ENCODE assay signal across 17 mouse cellular contexts in the genomic region with DNA sequence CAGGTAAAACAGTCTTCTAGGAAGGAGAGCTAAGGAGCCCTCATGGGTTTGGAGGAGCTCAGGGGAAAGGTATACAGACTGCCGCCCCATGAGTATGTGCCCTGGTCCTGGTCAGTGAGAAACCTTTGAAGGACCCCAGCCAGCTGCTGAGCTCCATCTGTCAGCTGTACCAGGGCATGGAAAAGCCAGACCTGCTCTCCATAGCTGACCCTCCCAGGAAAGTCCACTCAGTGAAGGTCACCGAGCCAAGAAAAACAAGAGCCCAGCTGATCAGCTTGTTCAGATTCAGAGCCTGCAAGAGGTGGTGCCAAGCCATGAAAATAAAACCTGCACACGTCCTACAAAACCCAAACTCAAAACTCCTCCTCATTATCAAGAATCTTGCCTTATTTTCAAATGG. TPM values are rescaled to one million over a fixed set of nuclear protein-coding genes. Genes with fewer than 3 reads are reported as not detected.
DNase-seq lines count a peak whose midpoint lies in the region; ATAC-seq lines count a peak whose summit lies in the region.
"Had no signal": no experiment of that assay in that cellular context is flagged by ENCODE, and none has a peak within 500 bp of the region (broad histone marks: within the 10 kb centered on the region; RNA-seq: fewer than 3 reads in every experiment).

No protein-coding gene starts in this region.

- DNase-seq in lung, adult 18-20 months, result peak; percentile 58 to 73
- DNase-seq in lung, postnatal 14 days, result no peak
- peak; percentile 72 to 84 for DNase-seq in heart, adult 18-20 months
- peak; percentile 57 for DNase-seq in kidney, postnatal 14 days
- no peak for DNase-seq in frontal cortex, postnatal 25 days (ENCODE audit: low spot score in 2 of 2)
- no peak for DNase-seq in spleen, postnatal 14 days (ENCODE audit: low spot score in 2 of 2)
- DNase-seq: cerebellum, adult 11 months; gastrocnemius, postnatal 36 days; lung, embryonic 14.5 days; retina, postnatal 1 day had no signal

- H3K27me3 ChIP-seq in heart, embryonic 13.5 days (replicated peaks), result no peaks in the 10 kb centered on the region
- H3K27me3 ChIP-seq: embryonic facial prominence, embryonic 15.5 days; midbrain, embryonic 13.5 days; neural tube, embryonic 12.5 days had no signal

- no peak for ATAC-seq in heart, embryonic 13.5 days (ENCODE audit: extremely low read depth, insufficient number of reproducible peaks, low FRiP score, low TSS enrichment)
- ATAC-seq: forebrain, embryonic 14.5 days; midbrain, embryonic 13.5 days had no signal

- H3K4me3 ChIP-seq in heart, embryonic 13.5 days, result no peak overlapping the region
- H3K4me3 ChIP-seq: embryonic facial prominence, embryonic 15.5 days; limb, embryonic 10.5 days; midbrain, embryonic 13.5 days; neural tube, embryonic 12.5 days had no signal

- 0 out of 2 replicates have a peak overlapping the region, but pooled peaks have one; percentile 28 for H3K9ac ChIP-seq in heart, embryonic 13.5 days
- H3K9ac ChIP-seq: embryonic facial prominence, embryonic 15.5 days; lung, embryonic 14.5 days; midbrain, embryonic 13.5 days; neural tube, embryonic 12.5 days had no signal

- no peaks in the 10 kb centered on the region for H3K36me3 ChIP-seq in heart, embryonic 13.5 days
- H3K36me3 ChIP-seq: embryonic facial prominence, embryonic 15.5 days; limb, embryonic 10.5 days; midbrain, embryonic 13.5 days; neural tube, embryonic 12.5 days had no signal

- H3K4me2 ChIP-seq in heart, embryonic 13.5 days, result no peak overlapping the region
- H3K4me2 ChIP-seq: embryonic facial prominence, embryonic 15.5 days; lung, embryonic 14.5 days; midbrain, embryonic 13.5 days; neural tube, embryonic 12.5 days had no signal

- H3K4me1 ChIP-seq in heart, embryonic 13.5 days, result peaks cover 46% of the 10 kb centered on the region
- H3K4me1 ChIP-seq: embryonic facial prominence, embryonic 15.5 days; limb, embryonic 10.5 days; midbrain, embryonic 13.5 days; neural tube, embryonic 12.5 days had no signal

- no peaks in the 10 kb centered on the region for H3K9me3 ChIP-seq in heart, embryonic 13.5 days
- H3K9me3 ChIP-seq: embryonic facial prominence, embryonic 15.5 days; limb, embryonic 10.5 days; midbrain, embryonic 13.5 days; neural tube, embryonic 12.5 days had no signal

- H3K27ac ChIP-seq in heart, embryonic 13.5 days (replicated peaks), result peak overlapping the region; percentile 58
- H3K27ac ChIP-seq: embryonic facial prominence, embryonic 15.5 days; limb, embryonic 10.5 days; midbrain, embryonic 13.5 days; neural tube, embryonic 12.5 days had no signal

- 23% methylated on average over 3 of the region's 3 CpGs for WGBS in heart, embryonic 13.5 days

RNA-seq across cellular contexts. Expression of a gene that starts 32.7 kb away (rescaled TPM):
- total RNA-seq in heart, adult 18-20 months (2021), result under 1 TPM in 1 of 2 experiments, not detected in 1; 0.25 TPM
- polyA plus RNA-seq in heart, embryonic 13.5 days (2015; fragmentation: Nextera tagmentation; extraction: Ambion mirVana), result 0.21 TPM in 1 of 2 replicates, not detected in the other
- total RNA-seq: common myeloid progenitor, adult 5-6 weeks had no signal
- polyA plus RNA-seq: lung, embryonic 14.5 days had no signal

RNA-seq across cellular contexts. Expression of a gene that starts 49.5 kb away (rescaled TPM):
- total RNA-seq in heart, adult 18-20 months (2021), result 100 to 1,000 TPM; 130 to 166 TPM
- 264 and 267 TPM in 2 replicates for polyA plus RNA-seq in heart, embryonic 13.5 days (2015; fragmentation: Nextera tagmentation; extraction: Ambion mirVana)

RNA-seq across cellular contexts. Expression of a gene that starts 55.3 kb away (rescaled TPM):
- total RNA-seq in heart, adult 18-20 months (2021), result 10 to 100 TPM in 1 of 2 experiments, 1 to 10 TPM in 1; 9.4 to 11.9 TPM
- 25.1 and 25.4 TPM in 2 replicates for polyA plus RNA-seq in heart, embryonic 13.5 days (2015; fragmentation: Nextera tagmentation; extraction: Ambion mirVana)

Comparison
In these comparisons a context has a peak if more than half of its experiments do, and no peak if none do; other contexts are left out.
1. DNase-seq: peak in lung, adult 18-20 months (2 of 2), heart, adult 18-20 months (2 of 2) and kidney, postnatal 14 days (single experiment); none in lung, postnatal 14 days (single experiment), frontal cortex, postnatal 25 days (0 of 2) and spleen, postnatal 14 days (0 of 2).